Mouse (Mus musculus): Measurements from ENCODE around the gene Rnf113a2.
A peak's percentile ranks its signal among the peaks of the same experiment; 100 is the strongest.

Rnf113a2 gene

GRCm38 (mm10) chr12:84407874-84408818, 8.8 kb upstream of the Rnf113a2 start:
- DNase-seq (ENCODE audit: low spot score in 2 of 2), result no peak

DNA sequence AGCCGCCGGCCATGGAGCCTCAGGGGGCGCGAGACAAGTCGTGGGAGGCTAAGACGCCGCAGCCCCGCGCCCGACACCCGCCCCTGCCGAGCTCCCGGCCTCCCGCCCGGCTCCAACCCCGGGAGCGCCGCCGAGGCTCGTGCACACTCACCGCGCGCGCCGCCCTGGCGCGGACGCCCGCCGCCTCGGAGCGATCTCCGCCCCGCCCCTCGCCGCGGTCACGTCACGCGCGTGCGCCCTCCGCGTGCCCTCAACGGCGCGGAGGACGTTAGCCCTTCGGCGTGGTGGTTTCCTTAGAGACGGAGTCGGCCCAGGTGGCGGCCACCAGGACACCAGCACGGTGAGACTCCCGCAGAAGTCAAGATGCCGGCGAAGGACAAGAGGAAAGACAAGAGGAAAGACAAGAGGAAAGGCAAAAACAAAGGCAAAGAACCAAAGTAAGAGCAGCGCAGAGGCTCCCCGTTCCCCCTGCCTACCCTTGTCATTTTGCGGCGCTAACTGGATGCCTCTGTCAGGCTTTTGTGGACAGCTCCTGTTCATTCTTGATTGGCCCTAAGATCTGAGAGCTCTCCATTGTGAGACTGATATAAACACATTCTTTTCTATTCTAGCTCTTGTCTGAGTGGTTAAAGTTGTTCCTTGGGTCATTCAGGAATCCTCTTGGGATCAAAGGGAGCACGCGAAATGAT, 8.0 kb upstream of the Rnf113a2 start, which contains the start of the genes Entpd5 and Bbof1:
TSS of gene Entpd5 (minus strand) at position 211 of the 689 bp plus-strand sequence.
TSS of gene Bbof1 (plus strand) at position 253 of the 689 bp plus-strand sequence.
- peak; percentile 82 to 88 for DNase-seq (ENCODE audit: low spot score in 2 of 2)

DNA sequence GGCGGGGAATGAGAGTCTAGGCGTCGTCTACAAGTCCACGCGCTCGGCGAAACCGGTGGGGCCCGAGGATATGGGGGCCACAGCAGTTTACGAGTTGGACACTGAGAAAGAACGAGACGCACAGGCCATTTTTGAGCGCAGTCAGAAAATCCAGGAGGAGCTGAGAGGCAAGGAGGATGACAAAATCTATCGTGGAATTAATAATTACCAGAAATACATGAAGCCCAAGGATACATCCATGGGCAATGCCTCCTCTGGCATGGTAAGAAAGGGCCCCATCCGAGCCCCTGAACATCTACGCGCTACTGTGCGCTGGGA, 568 bp downstream of the Rnf113a2 start:
- no peak for DNase-seq (ENCODE audit: low spot score in 2 of 2)

- DNase-seq (ENCODE audit: low spot score in 2 of 2), result no peak
Measured at GRCm38 (mm10) chr12:84423990-84424389, 7.0 kb downstream of the Rnf113a2 start.

DNA sequence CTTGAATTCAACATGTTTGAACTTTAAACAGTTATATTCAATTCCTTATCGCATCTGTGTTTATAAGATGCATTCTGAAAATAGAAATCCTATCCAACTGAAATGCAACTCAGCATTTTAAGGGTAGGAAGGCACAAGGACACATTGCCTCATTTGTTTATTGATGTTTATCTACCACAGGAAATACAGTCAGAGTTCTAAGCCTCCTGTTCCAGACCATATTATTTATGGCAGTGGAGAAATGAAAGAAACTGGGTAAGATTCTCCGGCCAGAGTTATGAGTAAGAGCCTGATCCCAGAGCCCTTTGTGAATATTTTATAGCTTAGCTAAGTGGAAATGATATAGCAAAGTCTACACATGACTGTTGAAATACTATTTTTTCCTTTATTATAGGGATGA, 12.8 kb downstream of the Rnf113a2 start:
- DNase-seq (ENCODE audit: low spot score in 2 of 2), result no peak

GRCm38 (mm10) chr12:84438697-84439096, 21.7 kb downstream of the Rnf113a2 start:
- DNase-seq (ENCODE audit: low spot score in 2 of 2), result no peak

GRCm38 (mm10) chr12:84442526-84442925, 25.5 kb downstream of the Rnf113a2 start:
- no peak for DNase-seq (ENCODE audit: low spot score in 2 of 2)

DNA sequence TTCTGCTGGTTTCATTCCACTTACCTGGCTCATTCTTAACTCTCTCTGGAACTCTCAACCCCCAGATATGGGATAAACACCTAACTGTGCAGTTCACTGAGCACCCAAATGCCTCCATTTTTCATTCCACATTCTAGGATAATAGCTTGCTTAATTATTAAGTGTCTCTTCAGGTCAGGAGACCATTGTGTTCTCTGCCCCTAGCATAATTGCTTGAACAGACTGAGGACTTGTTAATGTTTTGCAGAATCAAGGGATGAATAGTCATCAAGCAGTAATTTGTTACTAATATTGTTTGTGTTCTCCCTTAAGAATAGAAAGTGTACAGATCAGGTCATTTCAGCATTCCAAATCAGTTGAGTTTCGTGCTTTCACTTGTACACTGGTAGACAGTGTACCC, 30.4 kb downstream of the Rnf113a2 start:
- no peak for DNase-seq (ENCODE audit: low spot score in 2 of 2)

GRCm38 (mm10) chr12:84448181-84448580, 31.2 kb downstream of the Rnf113a2 start:
- DNase-seq (ENCODE audit: low spot score in 2 of 2), result no peak

DNA sequence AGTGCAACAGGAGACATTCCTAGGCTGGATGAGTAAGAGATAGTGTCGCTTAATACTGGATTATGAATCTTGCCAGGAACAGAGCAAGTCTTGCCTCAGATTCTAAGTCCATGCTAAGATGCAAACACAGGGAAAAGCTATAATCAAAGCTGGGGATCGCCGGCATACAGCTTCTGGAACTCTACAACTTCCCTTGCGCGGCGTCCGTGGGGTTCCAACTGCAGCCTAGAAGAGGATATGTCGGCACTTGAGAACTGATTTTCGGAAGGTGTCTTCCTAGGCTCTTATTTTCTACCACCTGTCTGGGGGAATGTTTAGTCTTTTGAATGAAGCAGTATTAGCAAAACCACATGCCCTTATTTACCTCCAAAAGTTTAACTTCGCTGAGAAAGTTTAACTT, 32.9 kb downstream of the Rnf113a2 start:
- DNase-seq (ENCODE audit: low spot score in 2 of 2), result no peak

DNA sequence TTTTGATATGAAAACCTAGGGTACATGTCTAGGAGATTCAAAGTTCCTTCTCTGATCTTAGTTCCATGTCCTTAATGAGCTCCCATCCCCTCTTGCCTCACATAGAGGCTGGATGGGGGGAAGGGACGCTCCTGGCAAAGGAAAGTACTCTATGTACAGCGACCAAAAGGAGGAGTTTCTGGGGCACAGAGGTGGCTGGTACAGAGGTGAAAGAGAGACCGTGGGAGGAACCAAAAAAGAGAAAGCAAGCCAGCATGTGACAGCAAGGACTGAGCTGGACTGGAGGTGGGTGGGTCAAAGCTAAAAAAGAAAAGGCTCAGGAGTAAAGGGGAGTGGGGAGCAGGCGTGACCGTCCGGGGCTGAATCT, 33.3 kb downstream of the Rnf113a2 start:
- DNase-seq (ENCODE audit: low spot score in 2 of 2), result peak; percentile 22 to 60

DNA sequence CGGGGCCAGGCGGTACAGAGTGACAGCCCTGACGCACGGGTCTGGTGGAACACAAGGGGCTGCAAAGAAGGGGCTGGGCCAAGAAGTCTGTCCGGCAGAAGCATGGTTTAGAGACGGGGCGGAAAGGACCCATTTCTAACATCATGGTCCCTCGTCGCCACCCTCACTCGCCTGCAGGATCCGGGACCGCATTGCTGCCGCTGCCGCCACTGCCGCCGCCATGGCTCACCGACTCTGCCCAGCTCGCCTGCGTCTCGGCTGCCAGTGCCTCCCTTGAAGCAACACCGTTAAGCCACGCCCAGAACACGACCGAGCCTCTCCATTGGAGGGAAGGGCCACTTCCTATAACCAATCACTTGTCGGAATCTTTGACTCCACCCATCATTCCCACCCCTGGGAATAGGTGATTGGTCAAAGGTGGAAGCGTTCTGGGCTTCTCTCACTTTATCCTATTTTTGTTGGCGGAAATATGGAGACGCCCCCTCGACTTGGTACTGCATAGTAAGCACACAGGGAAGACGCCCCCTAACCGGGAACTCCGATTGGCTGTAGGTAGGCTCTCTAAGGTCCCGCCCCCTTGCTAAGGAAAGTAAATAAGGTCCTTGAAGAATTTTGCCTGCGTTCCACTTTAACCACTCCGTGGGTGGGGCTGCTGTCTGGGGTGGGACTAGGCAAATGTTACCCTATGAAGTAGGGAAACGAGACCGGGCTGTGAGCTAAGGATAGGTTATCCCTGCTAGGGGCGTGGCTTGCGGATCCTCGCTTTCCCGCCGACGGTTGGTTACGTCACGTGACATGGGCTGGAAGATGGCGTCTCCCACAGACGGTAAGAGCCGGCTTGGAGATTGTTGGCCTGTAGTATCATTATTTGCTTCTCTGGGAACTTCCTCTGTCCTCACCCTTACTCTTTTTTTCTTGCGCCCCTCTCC, 34.0 kb downstream of the Rnf113a2 start, which contains the start of the genes Aldh6a1 and Lin52:
TSS of gene Aldh6a1 (minus strand) at position 287 of the 929 bp plus-strand sequence.
TSS of gene Lin52 (plus strand) at position 705 of the 929 bp plus-strand sequence.
- peak; percentile 96 to 97 for DNase-seq (ENCODE audit: low spot score in 2 of 2)

DNA sequence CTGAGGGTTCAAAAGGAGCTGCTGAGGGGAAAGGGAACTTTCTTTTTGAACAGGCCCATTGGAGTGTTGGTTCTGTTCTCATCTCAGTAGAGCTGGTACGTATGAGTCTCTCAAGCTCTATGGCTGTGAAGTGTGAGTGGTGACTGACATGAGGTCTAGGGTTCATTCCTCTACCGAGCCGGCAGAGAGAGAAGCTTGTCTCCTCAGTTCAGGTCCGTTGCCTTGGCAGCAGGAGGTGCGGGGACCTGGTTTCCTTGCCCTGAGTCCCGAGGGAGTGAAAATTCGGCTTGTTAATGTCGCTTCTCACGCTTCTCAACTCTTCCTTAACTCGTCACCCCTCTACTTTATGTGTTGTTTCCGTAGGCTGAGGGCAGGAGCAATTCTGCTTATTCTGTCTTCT, 34.8 kb downstream of the Rnf113a2 start:
- DNase-seq (ENCODE audit: low spot score in 2 of 2), result no peak

GRCm38 (mm10) chr12:84456911-84457310, 39.9 kb downstream of the Rnf113a2 start:
- no peak for DNase-seq (ENCODE audit: low spot score in 2 of 2)

DNA sequence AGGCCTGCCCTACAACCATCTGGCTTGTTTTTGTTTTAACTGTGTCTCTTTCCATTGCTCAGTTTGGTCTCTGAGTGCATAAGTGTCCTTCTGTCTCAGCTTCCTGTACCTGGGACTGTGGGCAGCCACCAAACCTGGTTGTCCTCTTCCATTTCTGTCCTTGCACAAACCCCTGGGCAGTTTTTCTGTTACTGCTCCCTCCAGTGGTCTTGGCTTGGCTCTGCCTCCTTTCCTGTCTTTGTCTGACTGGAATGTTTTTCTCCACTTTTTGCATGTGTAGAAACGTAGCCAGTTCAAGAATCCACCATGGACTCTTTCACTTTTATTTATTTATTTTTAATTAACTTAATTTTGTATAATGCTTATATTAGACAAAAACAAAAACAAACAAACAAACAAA, 42.8 kb downstream of the Rnf113a2 start:
- DNase-seq (ENCODE audit: low spot score in 2 of 2), result no peak

- no peak for DNase-seq (ENCODE audit: low spot score in 2 of 2)
Measured at GRCm38 (mm10) chr12:84461416-84461815, 44.4 kb downstream of the Rnf113a2 start.

GRCm38 (mm10) chr12:84462856-84463255, 45.9 kb downstream of the Rnf113a2 start:
- DNase-seq (ENCODE audit: low spot score in 2 of 2), result no peak
